Mouse (Mus musculus) liver, adult 2 months (tissue): ENCODE results near the gene Dnajc8.

Source experiments
- CTCF ChIP-seq: fragments of 200-500 bp; IDR thresholded peaks from 2 replicates; pipeline ENCODE4 v1.5.1; 2011; ENCODE audit warnings: low read depth, low read length, control low read depth
- POLR2A ChIP-seq: fragments of 200-500 bp; IDR thresholded peaks from 2 replicates; pipeline ENCODE4 v1.6.1; 2011; ENCODE audit warnings: low read length, control low read depth; ENCODE audit not compliant: insufficient read depth; ENCODE audit errors: extremely low read depth

DNA sequence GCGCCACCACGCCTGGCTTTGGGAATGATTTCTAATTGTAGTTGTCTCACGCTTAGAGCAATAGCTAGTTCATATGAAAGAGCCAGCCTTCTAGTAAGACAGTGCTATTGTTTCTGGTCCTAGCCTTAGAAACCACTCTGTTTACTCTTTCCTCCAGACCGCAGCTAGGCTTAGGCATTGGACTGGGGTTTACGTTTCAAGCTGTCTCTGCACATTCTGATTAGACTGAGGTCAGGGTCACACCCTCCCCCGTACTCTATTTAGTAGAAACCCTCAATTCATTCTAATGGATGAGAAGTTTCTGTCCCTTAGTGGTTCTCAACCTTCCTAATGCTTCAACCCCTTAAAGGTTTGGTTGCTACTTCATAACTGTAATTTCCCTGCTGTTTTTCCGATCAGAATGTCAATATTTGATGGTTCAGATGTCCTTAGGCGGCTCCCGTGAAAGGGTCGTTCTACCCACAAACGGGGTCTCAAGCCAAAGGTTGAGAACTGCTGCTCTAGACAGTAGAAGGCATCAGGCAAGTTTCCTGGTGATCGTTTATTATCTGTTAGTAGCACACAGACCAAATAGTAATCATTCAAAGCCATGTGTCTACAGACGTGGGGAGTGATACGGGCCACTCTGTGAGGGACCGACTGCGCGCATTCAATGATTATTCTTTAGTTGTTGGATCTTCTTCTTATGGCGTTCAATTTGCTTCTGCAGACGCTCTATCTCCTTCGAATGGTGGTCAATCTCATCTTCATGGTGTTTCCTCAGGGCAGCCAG lies 5.1 kb upstream of the Dnajc8 start:
- TF ChIP-seq POLR2A (no peak), CTCF (no peak)
